Mouse (Mus musculus) midbrain, postnatal 0 days (tissue): ENCODE results near the gene R3hdm2. TPM values are rescaled to one million over a fixed set of nuclear protein-coding genes. Genes with fewer than 3 reads are reported as not detected.

Source experiments
- ATAC-seq: fragments of 200-750 bp; cut with Nextera tagmentation; 2 replicates; pipeline ENCODE4 v1.8.0; 2017; ENCODE audit warnings: moderate number of reproducible peaks, mild to moderate bottlenecking, moderate TSS enrichment, moderate library complexity; ENCODE audit not compliant: low FRiP score
- DNase-seq: peaks from one replicate; pipeline ENCODE4 v3.0.0-alpha.2; 2015; ENCODE audit warnings: low spot score
- H3K27ac ChIP-seq: fragments of 300-500 bp; sonication (generic); 2 replicates; pipeline ENCODE4 v1.5.1; 2014; ENCODE audit warnings: low read depth, mild to moderate bottlenecking, low read length, mixed read lengths
- H3K27me3 ChIP-seq: fragments of 300-500 bp; sonication (generic); 2 replicates; pipeline ENCODE4 v1.6.1; 2014; ENCODE audit warnings: low read length, control low read depth, mixed read lengths; ENCODE audit not compliant: insufficient read depth
- H3K36me3 ChIP-seq: fragments of 300-500 bp; sonication (generic); 2 replicates; pipeline ENCODE4 v1.6.1; 2014; ENCODE audit warnings: low read length, control low read depth, mixed read lengths; ENCODE audit not compliant: insufficient read depth
- H3K4me1 ChIP-seq: fragments of 300-500 bp; sonication (generic); 2 replicates; pipeline ENCODE4 v1.6.1; 2014; ENCODE audit warnings: mild to moderate bottlenecking, control low read depth, antibody characterized with exemption, low read length, mixed read lengths; ENCODE audit not compliant: insufficient read depth
- H3K4me2 ChIP-seq: fragments of 300-500 bp; sonication (generic); 2 replicates; pipeline ENCODE4 v1.6.1; 2014; ENCODE audit warnings: low read depth, mild to moderate bottlenecking, low read length, mixed read lengths; ENCODE audit not compliant: poor library complexity, severe bottlenecking
- H3K4me3 ChIP-seq: fragments of 300-500 bp; sonication (generic); 2 replicates; pipeline ENCODE4 v1.5.1; 2014; ENCODE audit warnings: low read depth, mild to moderate bottlenecking, low read length, moderate library complexity
- H3K9ac ChIP-seq: fragments of 300-500 bp; sonication (generic); replicated peaks from 2 replicates; pipeline ENCODE4 v1.6.1; 2014; ENCODE audit warnings: mild to moderate bottlenecking, low read length, moderate library complexity, mixed read lengths; ENCODE audit not compliant: poor library complexity, severe bottlenecking
- H3K9me3 ChIP-seq: fragments of 300-500 bp; sonication (generic); 2 replicates; pipeline ENCODE4 v1.6.1; 2016; ENCODE audit warnings: low read length, control low read depth
- CTCF ChIP-seq: IDR thresholded peaks from 2 replicates; pipeline ENCODE4 v1.5.1; 2016; ENCODE audit warnings: antibody characterized with exemption, mild to moderate bottlenecking
- WGBS: fragments of 180-500 bp; shearing (Covaris S2); extraction: QIAGEN DNeasy Blood & Tissue Kit; methylation state at CpG from one replicate; pipeline ENCODE4 v1.1.7; 2014; 5-methylcytosine and 5-hydroxymethylcytosine counted together
- polyA plus RNA-seq: library from polyadenylated mRNA; unstranded; fragments of >200 nt; fragmentation: Nextera tagmentation; extraction: Ambion mirVana; gene quantifications from 2 replicates; pipeline ENCODE4 v1.2.1, GENCODE M21; 2015
- total RNA-seq: library from RNA; depleted of rRNA; stranded (reverse); fragments of >200 nt; gene quantifications from 2 replicates; pipeline ENCODE4 v1.2.3, GENCODE M21; 2014

Gene R3hdm2
- total and polyA plus RNA-seq, 2 experiments from 2014 or later, result 40.0 to 52.0 TPM

DNA sequence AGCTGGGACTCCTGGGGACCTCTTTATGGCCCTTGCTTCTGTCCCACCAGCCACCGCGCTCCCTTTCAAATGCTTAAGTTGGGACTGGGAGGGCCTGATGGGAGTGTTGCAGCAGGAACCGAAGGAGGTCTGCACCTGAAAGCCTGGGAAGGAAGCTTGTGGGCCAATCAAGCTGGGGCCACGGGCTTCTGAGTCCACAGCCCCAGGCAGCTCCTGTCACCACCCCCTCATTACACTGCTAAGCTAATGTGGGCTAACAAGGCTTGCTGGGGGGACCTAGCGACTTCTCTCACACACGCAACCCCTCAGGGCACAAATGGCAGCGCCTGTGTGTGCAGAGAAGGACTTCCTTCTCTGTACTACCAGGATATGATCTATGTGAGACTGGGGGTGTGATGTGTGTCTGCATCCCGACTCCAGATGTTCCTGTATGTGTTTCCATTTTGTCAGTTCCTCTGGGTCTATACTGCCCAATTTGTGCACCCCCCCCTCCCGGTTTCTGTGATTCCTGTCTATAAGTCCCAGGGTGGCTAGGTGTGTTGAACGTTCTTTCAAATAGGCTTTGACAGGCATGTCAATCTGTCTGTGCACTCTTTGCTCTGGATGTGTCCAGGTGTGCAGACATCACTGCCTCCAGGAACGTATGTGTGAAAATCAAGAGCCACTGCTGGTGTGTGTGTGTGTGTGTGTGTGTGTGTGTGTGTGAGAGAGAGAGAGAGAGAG is 130.9 kb downstream of the R3hdm2 start:
- Histone ChIP-seq H3K27me3 (no peaks in the 10 kb centered on the region), H3K4me1 (peaks cover 36% of the 10 kb centered on the region), H3K27ac (peak overlapping the region; percentile 96), H3K9me3 (no peaks in the 10 kb centered on the region), H3K4me2 (peak overlapping the region; percentile 82), H3K4me3 (peak overlapping the region; percentile 40), H3K36me3 (peaks cover 5% of the 10 kb centered on the region; the same call in 1 of the 2 replicates), H3K9ac (peak overlapping the region; percentile 75; the same call in 1 of the 2 replicates)
- no peak for TF ChIP-seq CTCF
- 14% methylated on average over 11 of the region's 11 CpGs for WGBS
- DNase-seq, result no peak
- no peak; the same call in 1 of the 2 replicates for ATAC-seq

DNA sequence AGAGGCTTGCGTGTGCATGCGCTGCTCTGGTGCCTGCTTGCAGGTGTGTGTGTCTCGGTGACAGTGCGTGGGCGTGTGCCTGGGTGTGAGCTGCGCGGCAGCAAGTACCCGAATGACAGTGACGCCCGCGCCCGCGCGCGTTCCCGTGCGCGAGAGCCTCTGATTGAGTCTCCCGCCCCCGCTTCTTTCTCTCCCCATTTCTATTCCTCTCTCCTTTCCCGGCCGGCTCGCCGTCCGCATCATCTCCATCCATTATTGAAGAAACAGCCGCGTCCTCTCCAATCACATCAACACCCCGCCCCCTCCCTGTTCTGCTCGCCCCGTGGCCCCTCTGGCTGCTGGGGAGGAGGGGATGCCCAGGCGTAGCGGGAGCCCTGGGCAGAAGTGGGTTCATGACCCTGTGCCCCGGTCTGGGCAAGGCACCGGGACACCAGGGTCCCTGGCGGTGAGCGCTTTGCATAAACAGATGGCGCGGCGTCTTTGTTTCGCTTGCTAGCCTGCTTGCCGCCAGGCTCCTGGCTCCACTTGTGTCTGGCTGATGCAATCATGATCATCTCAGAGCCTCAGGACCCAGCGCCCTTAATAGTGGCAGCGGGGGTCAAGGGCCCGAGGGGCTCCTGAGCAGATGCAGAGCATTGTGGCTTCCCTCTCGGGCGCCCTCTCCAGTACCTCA is 131.6 kb downstream of the R3hdm2 start:
- DNase-seq, result peak; percentile 92
- Histone ChIP-seq H3K4me1 (peaks cover 36% of the 10 kb centered on the region), H3K27ac (peak overlapping the region; percentile 96), H3K4me3 (peak overlapping the region; percentile 40), H3K9ac (peak overlapping the region; percentile 75), H3K36me3 (peaks cover 4% of the 10 kb centered on the region; the same call in 1 of the 2 replicates), H3K4me2 (peak overlapping the region; percentile 82), H3K27me3 (no peaks in the 10 kb centered on the region), H3K9me3 (no peaks in the 10 kb centered on the region)
- peak; percentile 36 for ATAC-seq
- under 1% methylated on average over 42 of the region's 46 CpGs for WGBS
- peak; percentile 67 for TF ChIP-seq CTCF

DNA sequence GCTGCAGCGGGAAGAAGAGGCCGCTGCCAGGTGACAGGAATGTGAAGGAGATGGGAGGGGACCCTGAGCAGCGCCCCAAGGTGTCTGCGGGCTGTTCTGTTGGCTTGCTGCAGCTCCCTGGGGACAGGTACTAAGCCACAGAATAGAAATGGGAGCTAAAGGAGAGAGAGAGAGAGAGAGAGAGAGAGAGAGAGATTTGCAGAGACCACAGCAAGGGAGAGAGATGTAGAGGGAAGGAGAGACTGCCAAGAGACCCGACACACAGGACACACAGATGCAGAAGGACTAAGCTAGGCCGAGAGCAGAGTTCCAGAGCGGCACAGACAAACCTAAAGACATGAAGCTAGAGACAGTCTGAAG is 132.2 kb downstream of the R3hdm2 start:
- no peaks in the 10 kb centered on the region for H3K27me3 ChIP-seq
- peak overlapping the region; percentile 75 for H3K9ac ChIP-seq
- H3K4me3 ChIP-seq, result peak overlapping the region; percentile 40
- DNase-seq, result no peak
- ATAC-seq, result no peak
- peak overlapping the region; percentile 96 for H3K27ac ChIP-seq
- under 1% methylated on average over 7 of the region's 7 CpGs for WGBS
- H3K4me2 ChIP-seq, result peak overlapping the region; percentile 82
- no peaks in the 10 kb centered on the region; the same call in 1 of the 2 replicates for H3K36me3 ChIP-seq
- H3K9me3 ChIP-seq, result no peaks in the 10 kb centered on the region
- H3K4me1 ChIP-seq, result peaks cover 36% of the 10 kb centered on the region
- TF ChIP-seq CTCF, result no peak

DNA sequence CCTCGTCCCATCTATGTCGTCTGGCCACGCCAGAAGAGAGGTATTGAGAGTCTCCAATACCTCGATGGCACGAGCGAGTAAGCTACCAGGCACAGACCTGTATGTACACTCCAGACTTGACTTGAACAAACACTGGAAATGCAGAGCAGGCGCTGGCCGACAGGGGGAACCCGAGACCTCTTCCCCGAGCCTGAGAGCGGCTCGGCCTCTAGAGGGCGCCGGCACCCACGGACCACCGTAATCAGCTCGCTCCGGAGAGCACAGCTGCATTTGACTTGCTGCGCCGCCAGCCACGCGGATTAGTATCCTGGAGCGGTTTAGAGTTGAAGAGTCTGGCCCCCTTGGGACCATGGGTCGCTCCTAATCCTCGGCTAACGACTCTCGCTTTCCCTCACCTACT is 132.7 kb downstream of the R3hdm2 start:
- Histone ChIP-seq H3K4me1 (peaks cover 36% of the 10 kb centered on the region), H3K9ac (0 out of 2 replicates have a peak overlapping the region, but pooled peaks have one; percentile 75), H3K27ac (peak overlapping the region; percentile 96), H3K27me3 (no peaks in the 10 kb centered on the region), H3K9me3 (no peaks in the 10 kb centered on the region), H3K36me3 (peaks cover 2% of the 10 kb centered on the region; the same call in 1 of the 2 replicates), H3K4me3 (peak overlapping the region; percentile 8; the same call in 1 of the 2 replicates), H3K4me2 (peak overlapping the region; percentile 82)
- DNase-seq (peak; percentile 92), ATAC-seq (peak; percentile 29; the same call in 1 of the 2 replicates)
- peak; percentile 100 for TF ChIP-seq CTCF
- WGBS, result 0% methylated on average over 27 of the region's 27 CpGs

DNA sequence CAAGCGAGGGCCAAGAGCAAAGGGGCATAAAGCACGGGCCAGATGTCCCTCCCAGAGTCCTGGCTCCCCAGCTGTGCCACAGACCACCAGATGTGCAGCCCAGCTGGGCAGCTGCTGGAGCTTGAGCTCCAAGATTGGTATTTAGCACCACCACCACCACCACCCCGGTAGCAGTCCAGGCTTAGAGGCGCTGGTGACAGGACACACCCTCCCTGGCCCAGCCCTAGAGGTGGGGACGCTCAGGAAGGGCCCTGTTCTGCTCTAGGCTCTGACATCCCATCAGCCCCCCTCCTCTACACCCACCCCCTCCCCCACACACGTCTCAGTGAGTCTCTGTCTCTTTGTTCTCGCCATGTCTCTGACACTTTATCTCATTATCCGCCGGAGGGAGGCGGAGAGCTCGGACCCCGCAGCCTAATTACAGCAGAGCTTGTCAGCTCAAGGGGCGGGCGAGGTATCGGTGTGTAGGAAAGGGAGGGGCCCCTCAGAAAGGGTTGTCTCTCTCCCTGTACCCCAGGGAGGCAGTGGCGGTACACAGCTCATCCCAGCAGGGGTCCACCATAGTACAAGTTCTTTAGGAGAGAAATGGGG is 133.5 kb downstream of the R3hdm2 start:
- ATAC-seq, result no peak
- 0 out of 2 replicates have a peak overlapping the region, but pooled peaks have one; percentile 14 for H3K9ac ChIP-seq
- peaks cover 36% of the 10 kb centered on the region for H3K4me1 ChIP-seq
- H3K9me3 ChIP-seq, result no peaks in the 10 kb centered on the region
- under 1% methylated on average over 16 of the region's 16 CpGs for WGBS
- peak overlapping the region; percentile 82 for H3K4me2 ChIP-seq
- TF ChIP-seq CTCF, result no peak; the same call in 1 of the 2 replicates
- peak overlapping the region; percentile 96 for H3K27ac ChIP-seq
- no peaks in the 10 kb centered on the region for H3K27me3 ChIP-seq
- DNase-seq, result no peak
- H3K36me3 ChIP-seq, result peaks cover 10% of the 10 kb centered on the region
- H3K4me3 ChIP-seq, result 0 out of 2 replicates have a peak overlapping the region, but pooled peaks have one; percentile 5
